Mouse (Mus musculus) liver, adult 2 months (tissue): ENCODE measurements at regions not wholly inside any gene's neighbourhood (a gene's known extent, or its start where the extent isn't known, plus 50 kb on each side); places are given as distances from the start of the nearest gene placed in this dataset.
"Not testable (repeated sequence)": the region's sequence is repeated elsewhere in the genome, so short reads cannot be mapped to it uniquely, and the experiment has no call there.

ENCODE experiments used
- DNase-seq: peaks from one replicate; pipeline ENCODE4 v3.0.0-alpha.2; 2011; ENCODE audit warnings: low read depth, low spot score; ENCODE audit errors: extremely low read depth
- H3K27ac ChIP-seq: fragments of 200-500 bp; replicated peaks from 2 replicates; pipeline ENCODE4 v1.5.1; 2012; ENCODE audit warnings: low read depth, mild to moderate bottlenecking, control low read depth, inconsistent platforms, low read length; ENCODE audit not compliant: insufficient read depth
- H3K27me3 ChIP-seq: fragments of 200-500 bp; 2 replicates; pipeline ENCODE4 v1.6.1; 2012; ENCODE audit warnings: mild to moderate bottlenecking, moderate library complexity, low read length, inconsistent platforms; ENCODE audit not compliant: control insufficient read depth, insufficient read depth
- H3K36me3 ChIP-seq: fragments of 200-500 bp; 2 replicates; pipeline ENCODE4 v1.6.1; 2012; ENCODE audit warnings: low read length, inconsistent platforms; ENCODE audit not compliant: control insufficient read depth, insufficient read depth
- H3K4me1 ChIP-seq: fragments of 200-500 bp; 2 replicates; pipeline ENCODE4 v1.6.1; 2011; ENCODE audit warnings: low read length; ENCODE audit not compliant: control insufficient read depth, insufficient read depth
- H3K4me3 ChIP-seq: fragments of 200-500 bp; 2 replicates; pipeline ENCODE4 v1.5.1; 2011; ENCODE audit warnings: low read depth, mild to moderate bottlenecking, control low read depth, low read length, moderate library complexity; ENCODE audit not compliant: insufficient read depth
- H3K79me2 ChIP-seq: fragments of 200-500 bp; 2 replicates; pipeline ENCODE4 v1.6.1; 2012; ENCODE audit warnings: inconsistent platforms, mild to moderate bottlenecking, low read length, moderate library complexity; ENCODE audit not compliant: control insufficient read depth, insufficient read depth
- H3K9ac ChIP-seq: fragments of 200-500 bp; 2 replicates; pipeline ENCODE4 v1.6.1; 2012; ENCODE audit warnings: low read depth, mild to moderate bottlenecking, control low read depth, inconsistent platforms, low read length
- CTCF ChIP-seq: fragments of 200-500 bp; IDR thresholded peaks from 2 replicates; pipeline ENCODE4 v1.5.1; 2011; ENCODE audit warnings: low read depth, low read length, control low read depth
- POLR2A ChIP-seq: fragments of 200-500 bp; IDR thresholded peaks from 2 replicates; pipeline ENCODE4 v1.6.1; 2011; ENCODE audit warnings: low read length, control low read depth; ENCODE audit not compliant: insufficient read depth; ENCODE audit errors: extremely low read depth
- WGBS: fragments of 180-500 bp; shearing (Covaris S2); methylation state at CpG from one replicate; pipeline ENCODE4 v1.1.7; 2018; 5-methylcytosine and 5-hydroxymethylcytosine counted together

DNA sequence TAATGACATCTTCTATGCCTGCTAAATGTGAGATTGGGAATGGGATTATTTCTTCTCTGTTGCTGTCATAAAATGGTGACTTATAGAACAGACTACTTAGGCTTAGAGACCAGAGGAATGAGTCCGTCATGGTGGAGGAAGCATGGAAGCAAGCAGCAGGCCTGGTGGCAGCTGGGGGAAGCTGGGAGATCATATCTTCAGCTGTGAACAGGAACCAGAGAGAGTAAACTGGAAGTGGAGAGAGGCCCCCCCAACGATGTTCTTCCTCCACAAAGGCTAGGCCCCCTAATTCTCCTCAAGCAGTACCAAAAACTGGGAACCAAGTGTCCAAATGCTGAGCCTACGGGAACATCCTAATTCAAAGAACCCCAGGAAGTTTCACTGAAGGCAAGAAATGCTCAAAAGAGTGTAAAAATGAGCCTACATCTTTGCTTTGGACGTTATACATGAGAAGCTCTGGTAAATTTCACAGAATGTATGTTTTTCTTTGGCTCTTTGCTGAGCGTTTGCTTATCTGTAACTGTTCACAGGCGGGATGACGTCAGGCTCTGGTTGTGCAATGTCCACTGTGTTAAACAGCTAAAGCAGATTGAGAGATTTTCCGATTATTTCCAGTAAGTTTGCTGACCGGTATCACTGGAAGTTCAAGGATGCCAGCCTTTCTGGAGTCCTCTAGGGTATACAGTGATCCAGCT is 102.7 kb upstream of the Slc38a2 start:
- peak; percentile 87 for DNase-seq
- H3K4me3 ChIP-seq: no peak overlapping the region
- H3K79me2 ChIP-seq: no peaks in the 10 kb centered on the region
- H3K4me1 ChIP-seq: peaks cover 5% of the 10 kb centered on the region
- no peaks in the 10 kb centered on the region for H3K36me3 ChIP-seq
- H3K27ac ChIP-seq: no peak overlapping the region
- no peaks in the 10 kb centered on the region for H3K27me3 ChIP-seq
- no peak for TF ChIP-seq CTCF
- no peak for TF ChIP-seq POLR2A
- 27% methylated on average over 9 of the region's 9 CpGs for WGBS
- H3K9ac ChIP-seq: no peak overlapping the region

DNA sequence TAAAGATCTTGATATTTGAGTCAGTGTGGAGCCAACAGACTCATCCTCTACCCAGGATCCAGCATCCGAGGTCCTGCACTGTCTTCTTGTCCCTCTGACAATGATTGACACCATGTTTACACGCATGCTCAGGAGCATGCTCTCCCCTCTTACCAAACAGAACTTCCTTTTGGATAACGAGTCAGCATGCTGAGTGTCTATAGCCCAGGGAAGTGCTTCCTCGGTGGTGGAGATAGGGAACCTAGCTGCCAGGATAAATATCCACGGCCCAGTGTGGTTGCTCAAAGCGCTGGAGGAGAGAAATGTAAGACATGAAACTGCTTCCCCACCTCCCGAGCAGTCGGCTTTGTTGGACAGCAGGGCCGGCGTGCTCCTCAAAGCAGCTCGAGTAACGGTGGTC is 99.7 kb upstream of the Slc38a2 start:
- H3K27me3 ChIP-seq: no peaks in the 10 kb centered on the region
- no peak overlapping the region for H3K9ac ChIP-seq
- 60% methylated on average over 12 of the region's 12 CpGs for WGBS
- no peak for DNase-seq
- H3K4me3 ChIP-seq: no peak overlapping the region
- no peaks in the 10 kb centered on the region for H3K36me3 ChIP-seq
- peak overlapping the region; percentile 17; the same call in 1 of the 2 replicates for H3K27ac ChIP-seq
- H3K4me1 ChIP-seq: peaks cover 5% of the 10 kb centered on the region
- TF ChIP-seq CTCF (no peak), POLR2A (no peak)
- no peaks in the 10 kb centered on the region for H3K79me2 ChIP-seq

- peak; percentile 15 for DNase-seq
- Histone ChIP-seq H3K9ac (no peak overlapping the region), H3K27me3 (no peaks in the 10 kb centered on the region), H3K4me1 (peaks cover 5% of the 10 kb centered on the region), H3K27ac (no peak overlapping the region), H3K4me3 (no peak overlapping the region), H3K79me2 (no peaks in the 10 kb centered on the region), H3K36me3 (no peaks in the 10 kb centered on the region)
- 68% methylated on average over 4 of the region's 4 CpGs for WGBS
- TF ChIP-seq POLR2A (no peak), CTCF (no peak)
These were observed 98.2 kb upstream of the Slc38a2 start for GRCm38 (mm10) chr15:96797615-96798270.

DNA sequence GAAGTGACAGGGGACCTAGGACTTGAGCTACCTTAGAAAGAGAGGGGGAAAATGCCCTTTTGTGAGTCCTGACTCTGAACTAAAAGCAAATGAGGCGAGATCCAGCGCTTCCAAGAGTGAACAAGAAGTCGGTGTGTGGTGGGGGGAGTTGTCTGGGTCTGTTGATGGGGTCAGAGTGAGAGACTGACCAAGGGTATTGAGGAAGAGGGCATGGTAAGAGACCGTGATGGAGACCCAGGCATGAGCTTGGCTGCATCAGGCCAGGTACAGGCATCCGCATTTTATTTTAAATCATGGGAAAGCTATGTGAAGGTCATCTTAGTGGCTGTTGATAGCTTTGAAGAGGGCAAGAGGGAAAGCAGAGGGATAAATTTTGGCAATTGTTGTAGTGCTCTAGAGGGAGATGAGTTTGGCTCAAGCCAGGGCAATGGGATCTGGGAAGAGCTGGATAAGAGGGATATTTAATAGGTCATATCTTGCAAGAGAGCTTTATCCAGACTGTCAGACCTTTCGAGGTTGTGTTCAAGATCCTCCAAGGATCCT is 94.7 kb upstream of the Slc38a2 start:
- H3K9ac ChIP-seq: no peak overlapping the region
- H3K27ac ChIP-seq: no peak overlapping the region
- no peak for DNase-seq
- TF ChIP-seq POLR2A (no peak), CTCF (no peak)
- H3K79me2 ChIP-seq: no peaks in the 10 kb centered on the region
- H3K36me3 ChIP-seq: no peaks in the 10 kb centered on the region
- H3K4me3 ChIP-seq: no peak overlapping the region
- no peaks in the 10 kb centered on the region for H3K27me3 ChIP-seq
- WGBS: 89% methylated on average over 6 of the region's 6 CpGs
- H3K4me1 ChIP-seq: peaks cover 2% of the 10 kb centered on the region

DNA sequence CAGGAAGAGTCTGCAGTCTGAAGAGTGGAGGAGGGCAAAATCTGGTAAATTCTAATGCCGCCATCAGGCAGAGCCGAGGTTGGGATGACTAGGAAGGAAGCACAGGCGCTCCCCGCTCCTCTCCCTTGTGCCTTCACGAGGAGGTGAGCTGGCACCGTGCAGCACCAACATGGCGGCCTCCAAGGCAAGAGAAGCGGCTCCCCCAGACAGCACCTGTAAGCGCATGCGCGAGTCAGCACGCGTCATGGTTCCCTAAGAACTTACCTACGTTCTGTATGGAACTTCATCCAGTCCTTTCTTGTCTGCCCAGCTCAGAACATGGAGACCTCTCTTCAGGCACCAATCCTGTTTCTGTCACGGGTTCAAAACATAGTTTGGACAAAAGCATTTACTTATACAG is 93.7 kb upstream of the Slc38a2 start:
- Histone ChIP-seq H3K27ac (no peak overlapping the region), H3K27me3 (no peaks in the 10 kb centered on the region), H3K4me1 (peaks cover 2% of the 10 kb centered on the region), H3K4me3 (no peak overlapping the region), H3K36me3 (no peaks in the 10 kb centered on the region), H3K9ac (no peak overlapping the region), H3K79me2 (no peaks in the 10 kb centered on the region)
- 94% methylated on average over 15 of the region's 15 CpGs for WGBS
- DNase-seq: no peak
- no peak for TF ChIP-seq POLR2A
- TF ChIP-seq CTCF: no peak

DNA sequence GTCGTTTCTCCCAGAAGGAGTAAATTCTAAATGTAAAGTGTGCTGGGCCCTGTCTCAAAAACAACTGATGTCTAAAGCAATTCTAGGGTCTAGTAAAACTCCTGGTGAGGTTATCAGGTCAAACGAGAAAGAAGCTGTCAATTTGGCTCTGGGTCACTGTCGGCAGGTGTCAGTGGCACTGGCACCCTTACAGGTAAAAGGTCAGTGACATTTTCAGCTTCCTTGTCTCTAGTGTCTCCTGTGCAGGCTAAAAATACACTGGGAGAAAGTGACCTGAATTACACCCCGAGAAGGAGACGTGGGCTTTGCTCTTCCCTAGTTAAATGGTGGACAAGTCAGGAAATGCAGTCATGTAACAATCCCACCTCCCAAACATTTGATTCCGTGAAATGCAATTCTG is 91.8 kb upstream of the Slc38a2 start:
- Histone ChIP-seq H3K36me3 (no peaks in the 10 kb centered on the region), H3K9ac (no peak overlapping the region), H3K4me1 (no peaks in the 10 kb centered on the region; the same call in 1 of the 2 replicates), H3K79me2 (no peaks in the 10 kb centered on the region), H3K27ac (no peak overlapping the region), H3K4me3 (no peak overlapping the region), H3K27me3 (no peaks in the 10 kb centered on the region)
- TF ChIP-seq POLR2A: no peak
- no peak for TF ChIP-seq CTCF
- 44% methylated on average over 6 of the region's 6 CpGs for WGBS
- DNase-seq: peak; percentile 50

DNA sequence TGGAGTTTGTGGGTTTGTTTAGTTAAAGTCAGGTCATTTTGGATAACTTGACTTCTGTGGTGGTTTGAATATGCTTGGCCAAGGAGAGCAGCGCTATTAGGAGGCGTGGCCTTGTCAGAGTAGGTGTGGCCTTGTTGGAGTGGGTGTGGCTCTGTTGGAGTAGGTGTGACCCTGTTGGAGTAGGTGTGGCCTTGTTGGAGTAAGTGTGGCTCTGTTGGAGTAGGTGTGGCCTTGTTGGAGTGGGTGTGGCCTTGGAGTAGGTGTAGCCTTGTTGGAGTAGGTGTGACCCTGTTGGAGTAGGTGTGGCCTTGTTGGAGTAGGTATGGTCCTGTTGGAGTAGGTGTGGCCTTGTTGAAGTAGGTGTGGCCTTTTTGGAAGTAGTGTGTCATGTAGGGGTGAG is 88.4 kb upstream of the Slc38a2 start:
- WGBS: 97% methylated on average over 2 of the region's 2 CpGs
- not testable (repeated sequence) for DNase-seq

More for the DNA sequence above, 88.4 kb upstream of the Slc38a2 start:
- not testable (repeated sequence) for H3K36me3 ChIP-seq, H3K4me1 ChIP-seq, H3K79me2 ChIP-seq, H3K4me3 ChIP-seq, H3K9ac ChIP-seq, H3K27ac ChIP-seq, H3K27me3 ChIP-seq
